Mouse (Mus musculus) adrenal gland, adult 18-20 months (tissue): Measurements from ENCODE around the gene Serpinb12. TPM values are rescaled to one million over a fixed set of nuclear protein-coding genes. Genes with fewer than 3 reads are reported as not detected.
A peak's percentile ranks its signal among the peaks of the same experiment; 100 is the strongest.
"Not testable (repeated sequence)": the region's sequence is repeated elsewhere in the genome, so short reads cannot be mapped to it uniquely, and the experiment has no call there.

Source experiments
- DNase-seq, 2 experiments: peaks; one replicate each; pipeline ENCODE4 v3.0.0; 2021 to 2022; ENCODE audit warnings: low spot score in 2 of 2
- long read RNA-seq, 2 experiments: library from polyadenylated mRNA; stranded (forward); transcript quantifications; one replicate each; pipeline ENCODE4 v2.0.0; 2021
- total RNA-seq, 2 experiments: library from RNA; stranded (reverse); gene quantifications; 1 replicate in 1 of 2; 2 replicates in 1 of 2; pipeline ENCODE4 v1.2.3; 2021

The Serpinb12 gene
- total RNA-seq = not detected
- long read RNA-seq, experiment 1 = 0 reads
- long read RNA-seq, experiment 2 = 0 reads

- DNase-seq = no peak
Measured at GRCm38 (mm10) chr1:106934265-106934664, at the start of gene Serpinb12. TSS of gene Serpinb12 (plus strand) at chr1:106934449.

GRCm38 (mm10) chr1:106895142-106895541 lies 39.1 kb upstream of the Serpinb12 start:
- not testable (repeated sequence) for DNase-seq

- peak in 1 of 2 experiments; percentile 14 for DNase-seq
Measured at GRCm38 (mm10) chr1:106901406-106901805, 32.8 kb upstream of the Serpinb12 start.

GRCm38 (mm10) chr1:106931954-106932353 lies 2.3 kb upstream of the Serpinb12 start:
- no peak for DNase-seq

DNA sequence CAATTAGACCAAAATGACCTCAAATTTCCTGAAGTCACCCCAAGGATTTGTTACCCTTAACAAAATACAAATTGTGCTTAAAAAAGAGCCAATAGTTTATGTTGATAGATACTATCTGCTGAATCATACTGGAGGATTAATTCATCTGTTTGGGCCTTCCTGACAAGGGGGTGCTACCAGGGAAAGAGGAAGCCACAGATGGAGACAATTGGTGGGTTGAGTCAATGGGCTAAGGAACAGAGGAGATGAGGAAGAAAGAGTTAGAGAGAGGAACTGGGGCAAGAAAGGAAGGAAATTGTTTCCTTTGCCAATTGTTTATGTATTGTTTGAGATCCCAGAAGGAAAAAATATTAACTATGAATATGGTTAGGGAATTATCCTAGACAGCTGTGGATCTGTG lies 591 bp upstream of the Serpinb12 start:
- DNase-seq = no peak

GRCm38 (mm10) chr1:106947217-106947616 lies 13.0 kb downstream of the Serpinb12 start:
- DNase-seq = no peak

DNA sequence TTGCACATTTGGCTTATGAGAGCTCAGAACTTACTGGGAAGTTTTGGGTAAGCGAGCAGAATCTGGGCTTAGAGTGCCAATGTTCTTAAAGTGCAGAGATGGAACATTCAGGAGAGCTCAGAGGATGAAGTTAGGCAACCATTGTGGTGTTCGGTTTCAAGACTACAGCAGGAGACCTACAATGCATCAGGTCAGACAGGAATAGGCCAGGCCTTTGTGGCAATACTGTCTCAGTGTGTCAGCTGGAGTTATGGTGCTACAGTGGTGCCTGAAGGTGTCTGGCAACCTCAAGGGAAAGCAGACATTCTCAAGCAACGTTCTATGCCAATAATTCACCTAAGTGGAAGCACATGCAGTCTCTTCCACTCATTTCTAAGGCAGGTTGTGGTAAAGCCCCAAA lies 25.7 kb downstream of the Serpinb12 start:
- no peak for DNase-seq

- DNase-seq = peak; percentile 1 to 32
Measured at GRCm38 (mm10) chr1:106961023-106961422, 26.8 kb downstream of the Serpinb12 start.

DNA sequence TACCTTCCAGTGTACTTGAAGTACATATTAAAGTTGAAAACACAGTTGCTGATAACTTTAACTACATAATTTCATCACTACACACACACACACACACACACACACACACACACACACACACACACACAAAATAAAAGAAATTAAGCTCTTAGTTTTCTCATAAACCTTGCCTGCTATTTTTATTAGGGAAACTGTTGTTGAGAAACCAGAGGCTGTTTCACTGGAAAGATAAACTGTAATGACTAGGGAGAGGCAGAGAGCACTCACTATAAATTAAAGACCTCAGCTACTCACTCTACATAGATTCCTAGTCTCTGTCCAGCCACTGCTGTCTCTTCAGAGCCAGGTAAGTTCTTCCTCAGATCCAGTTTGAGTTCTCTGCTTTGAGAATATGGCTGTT lies 46.4 kb downstream of the Serpinb12 start, which contains the start of gene Serpinb13:
Gene Serpinb13, plus strand, starts transcription at position 301 of the 400 bp plus-strand sequence.
- DNase-seq = no peak

- no peak for DNase-seq
Measured at GRCm38 (mm10) chr1:106983092-106983491, 48.8 kb downstream of the Serpinb12 start.

GRCm38 (mm10) chr1:106983865-106984264 lies 49.6 kb downstream of the Serpinb12 start:
- DNase-seq = no peak

GRCm38 (mm10) chr1:107000424-107000823 lies 66.2 kb downstream of the Serpinb12 start:
- DNase-seq = peak; percentile 4 to 22

- no peak for DNase-seq
Measured at GRCm38 (mm10) chr1:107001754-107002153, 67.5 kb downstream of the Serpinb12 start.

DNA sequence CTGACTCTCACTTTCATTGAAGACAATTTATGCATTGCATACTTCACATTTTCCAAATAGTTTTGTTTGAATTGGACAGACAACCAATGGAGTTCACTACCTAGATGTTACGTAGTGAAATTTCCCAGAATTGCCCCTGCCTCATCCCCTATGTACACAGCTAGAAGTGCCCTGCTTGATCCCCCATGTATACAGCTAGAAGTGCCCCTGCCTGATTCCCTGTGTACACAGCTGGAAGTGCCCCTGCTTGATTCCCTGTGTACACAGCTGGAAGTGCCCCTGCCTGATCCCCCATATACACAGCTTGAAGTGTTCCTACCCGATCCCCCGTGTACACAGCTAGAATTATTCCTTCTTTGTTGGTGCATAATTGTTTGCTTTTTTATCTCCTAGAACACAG lies 72.1 kb downstream of the Serpinb12 start:
- DNase-seq = no peak

Other genes starting within 250 kb of the Serpinb12 start
- gene Bcl2, start 220.2 kb upstream of the Serpinb12 start, total RNA-seq = 1 to 10 TPM; 5.1 to 6.7 TPM
- gene Kdsr, start 174.7 kb upstream of the Serpinb12 start, total RNA-seq = 10 to 100 TPM; 26.5 to 40.4 TPM
- 100 to 1,000 TPM in 1 of 2 experiments, 10 to 100 TPM in 1; 69.9 to 103 TPM for gene Vps4b, start 137.7 kb upstream of the Serpinb12 start, total RNA-seq
- not detected for gene Serpinb5, start 73.3 kb upstream of the Serpinb12 start, total RNA-seq
- gene Serpinb13, start 46.5 kb downstream of the Serpinb12 start, total RNA-seq = not detected
- not detected for gene Serpinb3a, start 117.9 kb downstream of the Serpinb12 start, total RNA-seq
- gene Serpinb3d, start 149.1 kb downstream of the Serpinb12 start, total RNA-seq = not detected